Mouse (Mus musculus) heart, postnatal 0 days (tissue): Measurements from ENCODE around the gene Ccin.

Source experiments
- CTCF ChIP-seq: IDR thresholded peaks from 2 replicates; pipeline ENCODE4 v1.5.1; 2016; ENCODE audit warnings: antibody characterized with exemption, control low read depth, low read depth
- EP300 ChIP-seq: IDR thresholded peaks from 2 replicates; pipeline ENCODE4 v1.6.1; 2016; ENCODE audit warnings: antibody characterized with exemption, low read depth

DNA sequence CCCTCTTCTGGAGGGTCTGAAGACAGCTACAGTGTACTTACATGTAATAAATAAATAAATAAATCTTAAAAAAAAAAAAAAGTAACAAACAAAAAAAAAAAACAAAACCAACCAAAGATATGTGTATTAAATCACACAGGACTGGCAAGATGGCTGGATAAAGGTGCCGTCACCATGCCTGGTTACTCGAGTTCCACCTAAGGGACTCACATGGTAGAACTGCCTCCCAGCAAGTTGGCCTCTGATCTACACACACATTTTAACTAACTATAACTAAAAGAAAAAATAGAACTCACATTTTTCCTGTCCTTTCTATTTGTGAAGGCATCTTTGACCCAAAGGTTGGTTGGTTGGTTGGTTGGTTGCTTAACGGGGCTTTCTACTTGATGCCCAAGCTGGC is 28.5 kb downstream of the Ccin start:
- TF ChIP-seq EP300 (no peak), CTCF (no peak)
